Mouse (Mus musculus) embryonic facial prominence, embryonic 15.5 days (tissue): Measurements from ENCODE around the gene Pdcl2. TPM values are rescaled to one million over a fixed set of nuclear protein-coding genes. Genes with fewer than 3 reads are reported as not detected.

Experiments used
- ATAC-seq: fragments of 200-750 bp; cut with Nextera tagmentation; 2 replicates; pipeline ENCODE4 v1.8.0; 2017; ENCODE audit warnings: low read depth, moderate TSS enrichment; ENCODE audit not compliant: insufficient number of reproducible peaks, low FRiP score, low TSS enrichment
- H3K27ac ChIP-seq: fragments of 300-500 bp; sonication (generic); replicated peaks from 2 replicates; pipeline ENCODE4 v1.5.1; 2015; ENCODE audit warnings: mild to moderate bottlenecking, inconsistent platforms
- H3K27me3 ChIP-seq: fragments of 300-500 bp; sonication (generic); 2 replicates; pipeline ENCODE4 v1.6.1; 2015; ENCODE audit warnings: inconsistent platforms
- H3K36me3 ChIP-seq: fragments of 300-500 bp; sonication (generic); 2 replicates; pipeline ENCODE4 v1.6.1; 2015; ENCODE audit warnings: mild to moderate bottlenecking, inconsistent platforms
- H3K4me1 ChIP-seq: fragments of 300-500 bp; sonication (generic); 2 replicates; pipeline ENCODE4 v1.6.1; 2015; ENCODE audit warnings: inconsistent platforms
- H3K4me2 ChIP-seq: fragments of 300-500 bp; sonication (generic); replicated peaks from 2 replicates; pipeline ENCODE4 v1.6.1; 2015; ENCODE audit warnings: mild to moderate bottlenecking, inconsistent platforms
- H3K4me3 ChIP-seq: fragments of 300-500 bp; sonication (generic); replicated peaks from 2 replicates; pipeline ENCODE4 v1.5.1; 2015; ENCODE audit warnings: mild to moderate bottlenecking, inconsistent platforms
- H3K9ac ChIP-seq: fragments of 300-500 bp; sonication (generic); 2 replicates; pipeline ENCODE4 v1.6.1; 2015; ENCODE audit warnings: inconsistent platforms
- H3K9me3 ChIP-seq: fragments of 300-500 bp; sonication (generic); replicated peaks from 2 replicates; pipeline ENCODE4 v1.6.1; 2016; ENCODE audit warnings: inconsistent platforms
- WGBS: fragments of 180-500 bp; shearing (Covaris S2); methylation state at CpG from one replicate; pipeline ENCODE4 v1.1.7; 2015; 5-methylcytosine and 5-hydroxymethylcytosine counted together
- polyA plus RNA-seq: library from polyadenylated mRNA; unstranded; fragments of >200 nt; fragmentation: Nextera tagmentation; extraction: Ambion mirVana; gene quantifications from 2 replicates; pipeline ENCODE4 v1.2.1, GENCODE M21; 2015

The Pdcl2 gene
- polyA plus RNA-seq, 1 experiment from 2014 or later = not detected

GRCm38 (mm10) chr5:76337100-76337499 lies 6.1 kb upstream of the Pdcl2 start:
- no peaks in the 10 kb centered on the region for H3K36me3 ChIP-seq
- no peaks in the 10 kb centered on the region for H3K27me3 ChIP-seq
- H3K4me1 ChIP-seq = no peaks in the 10 kb centered on the region
- no peak overlapping the region for H3K4me2 ChIP-seq
- no peak overlapping the region for H3K27ac ChIP-seq
- no peak overlapping the region for H3K9ac ChIP-seq
- no peak overlapping the region for H3K4me3 ChIP-seq
- no peak for ATAC-seq
- 84% methylated on average over 8 of the region's 8 CpGs for WGBS
- no peaks in the 10 kb centered on the region for H3K9me3 ChIP-seq

- ATAC-seq = no peak
- H3K27me3 ChIP-seq = no peaks in the 10 kb centered on the region
- H3K4me2 ChIP-seq = no peak overlapping the region
- no peak overlapping the region for H3K27ac ChIP-seq
- no peak overlapping the region for H3K4me3 ChIP-seq
- H3K9me3 ChIP-seq = no peaks in the 10 kb centered on the region
- H3K36me3 ChIP-seq = no peaks in the 10 kb centered on the region
- H3K9ac ChIP-seq = no peak overlapping the region
- WGBS = 76% methylated on average over 4 of the region's 4 CpGs
- no peaks in the 10 kb centered on the region for H3K4me1 ChIP-seq
Measured at GRCm38 (mm10) chr5:76333833-76334232, 2.9 kb upstream of the Pdcl2 start.

GRCm38 (mm10) chr5:76327296-76327695 lies 3.7 kb downstream of the Pdcl2 start:
- Histone ChIP-seq H3K27me3 (no peaks in the 10 kb centered on the region), H3K27ac (no peak overlapping the region), H3K9me3 (no peaks in the 10 kb centered on the region), H3K36me3 (no peaks in the 10 kb centered on the region), H3K9ac (no peak overlapping the region), H3K4me1 (no peaks in the 10 kb centered on the region), H3K4me3 (no peak overlapping the region), H3K4me2 (no peak overlapping the region)
- ATAC-seq = no peak
- 43% methylated on average over 2 of the region's 2 CpGs for WGBS

GRCm38 (mm10) chr5:76325113-76325512 lies 5.8 kb downstream of the Pdcl2 start:
- H3K27ac ChIP-seq = no peak overlapping the region
- H3K4me2 ChIP-seq = no peak overlapping the region
- H3K36me3 ChIP-seq = no peaks in the 10 kb centered on the region
- ATAC-seq = no peak
- WGBS = 89% methylated on average over 4 of the region's 4 CpGs
- H3K27me3 ChIP-seq = no peaks in the 10 kb centered on the region
- no peak overlapping the region for H3K9ac ChIP-seq
- no peaks in the 10 kb centered on the region for H3K9me3 ChIP-seq
- no peak overlapping the region for H3K4me3 ChIP-seq
- H3K4me1 ChIP-seq = no peaks in the 10 kb centered on the region

- Histone ChIP-seq H3K4me1 (no peaks in the 10 kb centered on the region), H3K36me3 (no peaks in the 10 kb centered on the region), H3K9me3 (no peaks in the 10 kb centered on the region), H3K9ac (no peak overlapping the region), H3K4me2 (no peak overlapping the region), H3K27ac (no peak overlapping the region), H3K4me3 (no peak overlapping the region), H3K27me3 (no peaks in the 10 kb centered on the region)
- WGBS = 45% methylated on average over 11 of the region's 11 CpGs
- ATAC-seq = no peak
Measured at GRCm38 (mm10) chr5:76321249-76322196, 9.4 kb downstream of the Pdcl2 start.

- Histone ChIP-seq H3K9me3 (no peaks in the 10 kb centered on the region), H3K4me1 (peaks cover 2% of the 10 kb centered on the region; the same call in 1 of the 2 replicates), H3K36me3 (no peaks in the 10 kb centered on the region), H3K27me3 (no peaks in the 10 kb centered on the region), H3K4me2 (no peak overlapping the region), H3K4me3 (no peak overlapping the region), H3K9ac (no peak overlapping the region), H3K27ac (no peak overlapping the region)
- WGBS = 56% methylated on average over 2 of the region's 2 CpGs
- ATAC-seq = no peak
Measured at GRCm38 (mm10) chr5:76308206-76308605, 22.8 kb downstream of the Pdcl2 start.

- no peaks in the 10 kb centered on the region for H3K9me3 ChIP-seq
- no peak for ATAC-seq
- no peaks in the 10 kb centered on the region for H3K36me3 ChIP-seq
- WGBS = 63% methylated on average over 3 of the region's 3 CpGs
- no peak overlapping the region for H3K4me3 ChIP-seq
- peaks cover 6% of the 10 kb centered on the region; the same call in 1 of the 2 replicates for H3K4me1 ChIP-seq
- no peaks in the 10 kb centered on the region for H3K27me3 ChIP-seq
- H3K4me2 ChIP-seq = no peak overlapping the region
- H3K27ac ChIP-seq = no peak overlapping the region
- H3K9ac ChIP-seq = no peak overlapping the region
Measured at GRCm38 (mm10) chr5:76306261-76306660, 24.7 kb downstream of the Pdcl2 start.

GRCm38 (mm10) chr5:76305616-76306015 lies 25.3 kb downstream of the Pdcl2 start:
- 2% methylated on average over 8 of the region's 8 CpGs for WGBS
- H3K4me2 ChIP-seq = peak overlapping the region; percentile 87
- no peak overlapping the region for H3K27ac ChIP-seq
- H3K9me3 ChIP-seq = no peaks in the 10 kb centered on the region
- H3K4me3 ChIP-seq = peak overlapping the region; percentile 96
- no peak for ATAC-seq
- H3K4me1 ChIP-seq = peaks cover 6% of the 10 kb centered on the region; the same call in 1 of the 2 replicates
- no peaks in the 10 kb centered on the region for H3K36me3 ChIP-seq
- H3K27me3 ChIP-seq = no peaks in the 10 kb centered on the region
- H3K9ac ChIP-seq = no peak overlapping the region

- Histone ChIP-seq H3K27ac (peak within 1 kb of the TSS; percentile 98), H3K4me1 (peaks cover 6% of the 10 kb centered on the region; the same call in 1 of the 2 replicates), H3K36me3 (no peaks in the 10 kb centered on the region), H3K9ac (peak within 1 kb of the TSS; percentile 90), H3K9me3 (no peaks in the 10 kb centered on the region), H3K27me3 (no peaks in the 10 kb centered on the region), H3K4me3 (peak within 1 kb of the TSS; percentile 96), H3K4me2 (peak within 1 kb of the TSS; percentile 87)
- ATAC-seq = peak; percentile 90
- under 1% methylated on average over 98 of the region's 104 CpGs for WGBS
Measured at GRCm38 (mm10) chr5:76304452-76305341, 26.3 kb downstream of the Pdcl2 start, which contains the start of gene Clock. Gene Clock, minus strand, starts transcription at chr5:76304792.

- 1% methylated on average over 74 of the region's 100 CpGs for WGBS
- peak; percentile 64 for ATAC-seq
Measured at GRCm38 (mm10) chr5:76303745-76304451, 27.1 kb downstream of the Pdcl2 start.

More at GRCm38 (mm10) chr5:76303745-76304451, 27.1 kb downstream of the Pdcl2 start:
- Histone ChIP-seq H3K36me3 (no peaks in the 10 kb centered on the region), H3K27ac (peak overlapping the region; percentile 98), H3K4me1 (peaks cover 6% of the 10 kb centered on the region; the same call in 1 of the 2 replicates), H3K27me3 (no peaks in the 10 kb centered on the region), H3K9me3 (no peaks in the 10 kb centered on the region), H3K4me2 (peak overlapping the region; percentile 87), H3K4me3 (peak overlapping the region; percentile 96), H3K9ac (peak overlapping the region; percentile 90)
